Mouse (Mus musculus): ENCODE data around the gene Eif2b1.
A peak's percentile ranks its signal among the peaks of the same experiment; 100 is the strongest.

DNA sequence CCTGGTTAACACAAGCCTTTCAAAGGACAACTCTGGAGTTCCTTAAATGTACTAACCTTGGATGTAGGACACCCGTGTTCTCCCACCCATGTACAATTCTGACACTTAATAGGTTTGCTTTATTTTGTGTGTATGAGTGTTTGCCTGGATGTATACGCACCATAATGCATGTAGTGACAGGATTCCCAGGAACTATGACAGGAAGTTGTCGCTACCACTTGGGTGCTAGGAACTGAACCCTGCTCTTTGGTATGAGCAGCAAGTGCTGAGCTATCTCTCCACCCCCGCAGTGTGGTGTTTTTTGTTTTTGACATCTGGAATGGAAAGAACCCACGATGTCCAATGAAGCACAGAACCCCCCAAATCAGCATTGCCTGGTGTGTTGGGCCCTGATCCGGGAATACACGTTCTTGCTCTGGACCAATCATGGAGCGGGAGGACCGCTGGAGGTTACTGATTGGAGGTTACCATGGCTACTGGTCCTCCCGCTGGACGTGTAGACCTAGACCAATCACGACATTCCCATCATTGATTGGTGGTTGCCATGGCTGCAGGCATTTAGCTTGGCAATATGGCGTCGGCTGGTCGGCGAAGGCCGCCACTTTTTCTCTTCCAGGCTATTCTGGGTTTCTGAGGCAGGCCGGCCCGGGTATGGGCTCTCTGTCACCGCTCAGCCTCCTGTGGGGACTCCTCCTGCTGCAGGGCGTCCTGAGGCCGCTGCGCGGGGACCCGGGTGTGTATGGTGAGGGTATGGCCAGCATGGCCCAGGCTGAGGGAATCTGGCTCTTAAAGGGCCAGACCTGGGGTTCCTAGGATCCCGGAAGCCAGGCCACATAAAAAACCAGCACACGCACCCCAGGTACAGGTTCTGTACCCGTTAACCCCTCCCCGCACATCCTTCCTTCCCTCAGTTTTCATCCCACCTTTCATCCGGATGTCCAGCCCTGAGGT lies 19.6 kb upstream of the Eif2b1 start:
- peak; percentile 80 for TF ChIP-seq POLR2A (IDR thresholded peaks at IDR 0.05; ENCODE audit: extremely low read depth, insufficient read depth, low read length)
- TF ChIP-seq CTCF (IDR thresholded peaks at IDR 0.05; ENCODE audit: extremely low read depth, insufficient read depth, low read length) = no peak

Measured in cortical plate, adult 2 months (tissue).